Mouse (Mus musculus) spleen, postnatal 10 days (tissue): ENCODE measurements around the gene Dbn1.

Experiments
- DNase-seq, 2 experiments: peaks; one replicate each; pipeline ENCODE4 v3.0.0; 2021 to 2022; ENCODE audit warnings: low spot score in 2 of 2

Gene Dbn1

DNA sequence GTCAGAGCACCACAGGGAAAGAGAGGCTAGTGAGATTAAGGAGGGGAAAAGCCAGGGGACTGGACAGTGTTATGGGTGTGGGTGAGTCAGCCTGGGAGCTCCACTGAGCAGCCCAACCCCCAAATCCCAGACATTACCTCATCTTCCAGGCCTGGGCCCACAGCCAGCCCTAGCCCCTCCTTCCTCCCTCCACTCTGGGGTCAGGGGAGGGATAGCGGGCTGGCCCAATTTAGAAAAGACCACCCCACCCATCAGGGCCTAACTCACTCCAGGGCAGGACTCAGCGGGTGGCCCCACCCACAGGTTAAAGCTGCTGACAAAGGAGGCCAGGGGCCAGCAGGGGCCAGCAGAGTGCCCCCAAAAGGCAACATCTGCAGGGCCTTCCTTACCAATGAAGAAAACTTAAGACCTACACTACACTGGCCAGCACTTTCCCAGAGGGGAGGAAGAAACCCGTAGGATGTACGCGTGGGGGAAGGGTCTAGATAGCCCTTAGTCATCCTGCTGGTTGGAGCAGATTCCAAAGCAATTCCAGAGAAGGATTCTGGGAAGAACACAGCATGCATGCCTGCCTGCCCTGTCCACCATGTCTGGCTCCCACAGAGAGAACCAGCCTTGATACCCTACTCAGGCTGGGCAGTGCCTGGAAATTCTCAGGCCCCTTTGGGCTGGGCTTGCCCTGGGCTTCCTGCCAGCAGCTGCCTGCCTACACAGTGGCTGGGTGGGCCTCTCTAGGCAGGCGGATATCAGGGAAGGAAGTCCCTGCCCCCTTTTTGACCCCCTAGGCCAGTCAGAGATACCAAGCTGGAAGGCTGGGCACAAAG, 23.0 kb upstream of the Dbn1 start:
- no peak for DNase-seq

DNA sequence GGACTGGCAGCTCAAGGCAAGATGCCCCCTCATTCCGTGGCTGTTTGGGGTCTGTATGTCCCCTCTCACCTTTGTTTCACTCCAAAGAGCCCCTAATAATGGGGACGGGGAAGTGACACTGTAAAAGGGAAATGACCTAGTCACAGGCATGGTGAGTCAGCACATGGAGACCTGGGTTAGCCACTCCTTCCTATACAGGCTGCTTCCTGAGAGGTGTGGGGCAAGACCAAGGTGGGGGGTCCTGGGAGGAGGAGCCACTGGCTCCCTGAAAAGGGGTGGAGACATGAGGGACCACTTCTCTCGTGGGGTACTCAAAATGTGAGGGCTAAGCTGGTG, 22.4 kb upstream of the Dbn1 start:
- DNase-seq: no peak

DNA sequence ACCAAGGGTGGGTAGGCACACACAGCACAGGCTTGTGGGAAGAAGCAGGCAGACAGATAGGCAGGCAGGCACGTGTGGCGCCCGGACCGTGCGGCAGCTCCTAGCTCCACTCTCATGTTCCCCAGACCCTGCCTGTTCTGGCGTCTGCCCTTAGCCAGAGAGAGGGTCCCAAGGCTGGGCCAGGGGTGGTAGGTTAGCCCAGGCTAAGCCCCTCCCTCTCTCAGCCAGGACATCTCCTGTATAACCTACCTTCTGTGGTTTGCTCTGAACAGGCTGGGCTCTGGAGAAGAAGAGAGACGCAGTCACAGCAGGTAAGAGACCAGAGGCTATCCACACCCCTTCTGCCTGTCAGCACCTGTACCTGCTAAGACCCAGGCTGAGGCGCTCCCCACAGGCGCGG, 20.6 kb upstream of the Dbn1 start:
- DNase-seq: no peak

DNA sequence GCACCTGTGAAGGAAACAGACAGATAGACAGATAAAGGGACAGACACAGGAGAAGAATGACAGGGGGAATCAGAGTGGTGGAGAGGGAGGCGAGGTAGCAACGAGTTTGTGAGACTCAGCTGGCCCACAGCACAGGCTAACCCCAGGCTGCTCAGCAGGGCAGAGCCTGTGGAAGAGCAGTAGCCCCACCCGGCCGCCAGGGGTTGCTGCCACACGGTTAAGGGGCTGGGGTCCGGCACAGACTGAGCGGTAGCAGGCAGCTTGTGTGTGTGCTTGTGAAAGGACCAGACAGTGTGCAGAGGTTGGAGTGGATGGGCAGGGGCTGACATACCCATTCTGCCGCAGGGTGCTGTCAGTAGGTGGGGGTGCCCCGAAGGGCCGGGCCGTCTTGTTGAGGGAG, 20.0 kb upstream of the Dbn1 start:
- DNase-seq: no peak

DNA sequence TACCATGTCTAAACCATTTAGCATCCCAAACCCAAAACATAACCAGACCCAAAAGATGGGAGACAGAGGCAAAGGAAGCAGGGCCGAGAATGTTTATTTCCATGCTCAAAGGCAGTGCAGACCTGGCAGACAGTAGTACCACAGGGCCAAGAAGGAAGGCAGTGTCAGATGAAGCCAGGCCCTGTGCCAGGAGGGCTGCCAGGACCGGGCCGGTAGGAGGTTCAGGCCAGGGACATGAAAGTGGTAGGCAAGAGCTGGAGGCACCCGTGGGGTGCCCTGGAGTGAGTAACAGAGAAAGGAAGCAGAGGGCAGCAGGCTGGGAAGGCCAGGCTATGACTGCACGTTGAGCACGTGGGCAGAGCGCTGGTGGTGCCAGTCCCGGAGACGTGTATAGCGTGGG, 18.8 kb upstream of the Dbn1 start:
- DNase-seq: no peak

DNA sequence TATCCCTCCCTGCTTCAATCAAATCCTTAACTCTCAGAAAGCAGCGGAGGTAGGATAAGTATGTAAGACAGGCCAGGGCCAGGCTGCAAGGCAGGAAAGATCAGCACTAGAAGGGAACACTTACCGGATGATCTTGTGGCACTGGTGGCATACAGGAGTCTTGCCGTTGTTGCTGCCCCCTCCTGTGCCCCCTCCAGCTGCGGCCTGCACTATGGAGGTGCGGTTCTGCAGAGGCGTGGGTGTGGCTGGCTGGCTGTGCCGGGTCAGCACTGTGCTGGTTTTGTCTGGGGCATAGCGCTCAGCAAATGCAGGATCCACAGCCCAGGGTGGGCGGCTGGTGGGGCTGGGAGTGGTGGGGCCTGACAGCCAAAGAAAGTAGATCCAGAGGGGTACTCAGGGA, 17.9 kb upstream of the Dbn1 start:
- no peak for DNase-seq

DNA sequence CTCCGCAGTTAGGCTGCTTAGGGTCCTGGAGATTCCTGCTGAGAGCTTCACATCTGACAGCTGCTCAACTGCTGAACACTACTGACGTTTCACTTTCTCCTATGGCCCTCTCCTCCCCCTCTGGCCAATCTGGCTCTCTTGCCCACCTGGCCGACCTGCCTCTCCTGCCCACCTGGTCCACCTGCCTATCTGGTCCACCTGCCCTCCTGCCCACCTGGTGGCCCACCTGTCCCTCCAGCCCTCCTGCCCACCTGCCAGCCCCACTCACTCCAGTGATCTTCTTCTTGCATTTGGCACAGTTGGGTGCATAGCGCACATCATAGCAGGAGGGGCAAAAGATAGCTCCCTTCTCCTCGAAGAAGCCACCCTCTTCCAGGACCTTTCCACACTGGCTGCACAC, 16.5 kb upstream of the Dbn1 start:
- DNase-seq: no peak

DNA sequence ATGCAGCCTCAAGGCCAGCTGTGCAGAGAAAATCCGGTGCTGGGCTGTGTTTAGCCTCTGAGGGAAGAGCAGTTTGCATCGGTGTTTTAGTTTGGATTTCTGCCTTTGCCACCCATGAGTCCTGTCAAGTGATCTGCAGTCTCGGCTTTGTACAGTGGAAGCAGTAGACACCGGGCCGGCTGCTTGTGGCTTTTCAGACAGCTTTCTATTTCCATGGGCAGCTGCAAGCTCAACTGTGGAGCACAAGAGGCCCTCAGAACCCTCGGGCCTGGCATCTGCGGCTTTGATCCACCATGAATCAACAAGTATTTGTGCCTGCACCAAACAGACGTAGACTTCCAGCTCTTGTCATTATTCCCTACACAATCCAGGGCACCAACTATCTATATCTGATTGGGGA, 14.5 kb upstream of the Dbn1 start:
- DNase-seq: no peak

DNA sequence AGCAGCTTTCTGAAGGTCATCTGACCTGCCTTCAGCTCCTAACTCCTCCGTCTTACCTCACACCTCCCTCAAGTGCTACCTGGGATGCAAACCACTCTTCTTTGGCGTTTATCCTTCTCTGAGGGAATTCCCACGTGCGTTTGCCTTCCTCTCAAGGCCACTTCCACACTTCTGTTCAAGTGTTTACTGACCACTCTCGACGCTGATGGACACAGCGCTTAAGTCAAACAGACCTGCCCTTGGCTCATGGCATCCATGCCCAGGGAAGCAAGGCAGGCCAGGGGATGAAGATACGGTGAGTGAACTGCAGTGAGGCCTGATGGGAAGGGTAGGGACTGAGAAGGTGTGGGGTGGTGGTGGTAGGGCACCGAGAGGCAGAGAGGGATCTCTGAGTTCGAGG, 12.7 kb upstream of the Dbn1 start:
- DNase-seq: no peak

DNA sequence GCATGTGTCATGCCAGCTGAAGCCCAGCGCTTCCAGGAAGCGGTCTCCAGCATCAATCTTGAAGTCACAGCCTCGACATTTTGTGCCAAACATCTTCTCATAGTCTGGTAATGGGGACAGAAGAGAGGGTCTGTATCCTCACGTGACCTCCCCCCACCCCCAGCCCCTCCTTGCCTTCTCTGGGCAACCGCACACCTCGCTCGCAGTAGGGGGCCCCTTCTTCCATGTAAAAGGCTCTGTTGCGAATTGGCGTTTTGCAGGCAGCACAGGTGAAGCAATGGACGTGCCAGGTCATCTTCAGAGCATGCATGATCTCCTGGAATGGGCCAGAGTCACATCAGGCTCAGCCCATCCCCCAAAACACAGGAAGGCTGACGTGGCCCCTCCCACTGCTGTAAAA, 11.0 kb upstream of the Dbn1 start:
- no peak for DNase-seq

DNA sequence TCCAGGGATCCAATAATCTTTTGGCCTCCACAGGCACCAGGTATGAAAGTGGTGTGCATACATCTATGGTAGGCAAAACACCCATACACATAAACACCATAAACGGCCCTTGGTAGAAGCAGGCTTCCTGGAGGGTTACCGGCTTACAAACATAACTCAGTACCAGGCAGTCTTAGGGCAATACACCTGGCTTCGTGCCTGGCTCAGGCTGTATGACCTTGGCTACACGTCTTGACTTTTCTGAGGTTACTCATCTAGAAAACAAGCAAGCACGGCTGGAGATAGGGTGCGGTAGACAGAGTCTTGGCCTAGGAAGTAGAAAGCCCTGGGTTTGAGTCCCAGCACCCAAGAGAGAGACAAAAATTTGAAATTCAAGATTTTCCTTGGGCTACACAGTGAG, 8.8 kb upstream of the Dbn1 start:
- DNase-seq: no peak

DNA sequence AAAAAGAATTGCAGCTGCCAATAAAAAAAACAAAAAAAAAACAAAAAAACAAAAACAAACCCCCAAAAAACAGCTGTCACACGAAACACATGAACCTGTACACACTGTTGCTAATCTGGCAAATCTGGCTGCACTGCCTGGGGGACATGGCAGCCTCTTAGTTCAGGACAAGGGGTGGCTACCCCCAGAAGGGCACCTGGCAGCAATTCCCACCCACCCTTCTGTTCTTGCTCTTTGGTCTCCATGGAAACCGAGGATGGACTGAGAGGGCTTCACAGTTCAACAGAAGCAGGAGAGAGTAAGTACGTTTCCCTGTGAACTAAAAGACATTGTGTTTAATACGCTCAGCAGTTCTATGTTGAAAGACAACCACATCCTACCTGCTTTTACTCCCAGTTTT, 7.8 kb upstream of the Dbn1 start:
- DNase-seq: no peak

DNA sequence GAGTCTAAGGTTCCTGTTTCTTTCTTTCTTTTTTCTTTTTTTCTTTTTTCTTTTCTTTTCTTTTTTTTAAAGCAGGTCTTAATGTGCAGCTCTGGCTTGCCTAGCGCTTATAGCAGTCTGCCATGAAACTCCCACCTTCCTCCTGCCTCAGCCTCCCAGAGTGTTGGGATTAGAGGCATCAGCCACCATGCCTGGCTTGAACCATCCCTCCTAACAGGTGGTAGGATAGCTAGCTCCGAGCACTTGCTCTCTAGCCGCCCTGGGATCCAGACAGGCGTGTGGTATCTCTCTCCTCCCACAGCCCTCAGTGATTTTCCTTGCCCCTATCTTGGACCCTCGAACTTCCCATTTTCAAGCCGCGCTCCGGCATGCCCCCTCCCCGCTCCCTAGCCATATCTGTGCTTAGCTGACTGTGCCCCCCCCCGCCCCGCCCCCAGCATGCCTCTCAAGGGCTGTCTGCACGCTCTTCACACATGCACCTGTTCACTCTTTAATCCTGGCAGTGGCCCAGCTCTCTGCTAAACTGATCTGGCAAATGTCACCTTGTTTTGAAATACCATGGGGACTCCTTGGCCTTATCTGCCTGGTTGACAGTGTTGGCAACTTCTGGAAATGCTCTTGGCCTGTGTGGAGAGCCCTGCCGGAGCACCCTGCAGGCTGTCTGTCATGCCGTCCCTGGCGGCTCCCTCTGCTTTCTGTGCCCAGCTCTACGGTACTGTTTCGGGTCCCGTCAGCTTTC, 7.1 kb upstream of the Dbn1 start:
- no peak for DNase-seq

DNA sequence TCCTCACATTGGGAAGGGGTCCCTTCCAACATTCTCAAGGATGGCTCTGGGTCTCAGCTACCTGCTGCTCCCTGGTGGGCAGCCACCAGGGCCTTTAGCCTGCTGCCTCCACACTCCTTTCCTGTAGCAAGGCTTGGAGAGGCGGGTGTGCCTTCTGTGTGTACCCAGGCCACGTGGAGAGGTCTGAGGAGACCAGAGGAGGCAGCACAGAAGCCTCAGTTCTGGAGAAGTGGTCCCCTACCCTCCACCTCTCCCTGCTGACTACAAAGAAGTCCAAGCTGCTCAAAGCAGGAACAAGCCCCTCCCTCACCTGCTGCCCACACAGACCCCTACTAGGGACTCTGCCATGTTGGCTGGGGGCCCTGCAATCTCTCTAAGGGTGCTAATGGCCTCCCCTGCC, 6.3 kb upstream of the Dbn1 start:
- no peak for DNase-seq

DNA sequence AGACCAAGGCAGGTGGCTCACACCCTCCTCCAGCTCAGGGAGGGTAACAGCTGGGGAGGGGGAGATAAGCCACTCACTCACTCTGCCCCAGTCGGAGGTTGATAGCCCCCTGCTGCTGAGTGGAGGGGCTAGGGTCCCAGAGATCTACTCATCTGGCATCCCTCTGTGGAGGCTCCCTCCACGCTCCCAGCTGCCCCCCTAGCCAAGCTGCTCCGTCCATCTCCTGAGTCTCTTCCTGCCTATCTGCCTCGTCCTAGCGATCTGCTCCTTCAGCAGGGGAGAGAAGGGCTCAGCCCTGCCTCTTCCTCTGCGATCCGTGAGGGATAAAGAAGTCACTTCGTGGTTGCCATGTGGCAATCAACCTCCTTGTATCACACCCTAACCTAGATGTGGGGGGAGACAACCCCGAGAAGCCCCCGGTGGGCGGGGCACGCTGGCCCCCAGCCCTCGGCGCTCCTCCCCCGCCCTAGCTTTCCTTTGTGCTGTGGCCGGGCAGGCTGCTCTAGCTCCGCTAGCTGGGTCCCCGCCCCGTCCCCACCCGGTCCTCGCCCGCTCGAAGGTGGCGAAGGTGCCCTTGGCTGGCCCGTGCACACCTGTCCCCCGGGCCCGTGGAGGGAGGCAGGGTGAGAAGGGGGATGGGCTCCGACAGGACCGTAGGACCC, 864 bp downstream of the Dbn1 start:
- DNase-seq: no peak

DNA sequence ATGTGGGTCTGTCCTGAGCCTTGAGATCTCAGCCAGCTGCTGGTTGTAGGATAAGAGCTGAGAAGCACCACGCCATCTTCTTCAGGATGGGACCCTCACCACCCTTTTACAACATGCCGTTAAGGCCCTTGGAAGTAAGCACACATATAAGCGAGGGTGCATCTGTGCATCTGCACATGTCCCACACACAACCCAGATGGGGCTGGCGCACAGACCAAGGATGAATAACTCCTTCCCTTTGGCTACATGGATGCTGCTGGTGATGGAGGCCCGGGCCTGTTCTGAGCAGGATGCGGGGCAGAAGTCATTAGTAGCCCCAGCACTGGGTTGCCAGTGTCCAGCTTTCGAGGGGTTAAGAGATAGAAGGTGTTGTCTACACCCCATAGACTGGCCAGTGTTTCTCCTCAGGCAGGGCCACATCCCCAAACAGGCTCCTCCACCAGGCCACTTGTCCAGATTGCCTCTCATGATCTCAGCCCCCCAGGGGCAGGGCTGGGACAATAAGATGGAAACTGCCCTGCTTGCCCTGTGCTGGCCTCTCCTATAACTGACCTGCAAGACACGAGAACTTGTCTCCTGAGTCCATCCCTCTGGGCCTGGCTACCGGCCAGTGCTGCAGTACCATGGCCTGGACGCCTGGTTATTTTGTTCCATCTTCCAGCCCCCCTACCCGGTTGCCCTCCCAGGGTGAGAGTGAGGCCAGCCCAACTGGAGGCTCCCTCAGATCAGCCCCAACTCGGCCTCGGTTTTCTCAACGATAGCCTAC, 1.7 kb downstream of the Dbn1 start:
- no peak for DNase-seq

DNA sequence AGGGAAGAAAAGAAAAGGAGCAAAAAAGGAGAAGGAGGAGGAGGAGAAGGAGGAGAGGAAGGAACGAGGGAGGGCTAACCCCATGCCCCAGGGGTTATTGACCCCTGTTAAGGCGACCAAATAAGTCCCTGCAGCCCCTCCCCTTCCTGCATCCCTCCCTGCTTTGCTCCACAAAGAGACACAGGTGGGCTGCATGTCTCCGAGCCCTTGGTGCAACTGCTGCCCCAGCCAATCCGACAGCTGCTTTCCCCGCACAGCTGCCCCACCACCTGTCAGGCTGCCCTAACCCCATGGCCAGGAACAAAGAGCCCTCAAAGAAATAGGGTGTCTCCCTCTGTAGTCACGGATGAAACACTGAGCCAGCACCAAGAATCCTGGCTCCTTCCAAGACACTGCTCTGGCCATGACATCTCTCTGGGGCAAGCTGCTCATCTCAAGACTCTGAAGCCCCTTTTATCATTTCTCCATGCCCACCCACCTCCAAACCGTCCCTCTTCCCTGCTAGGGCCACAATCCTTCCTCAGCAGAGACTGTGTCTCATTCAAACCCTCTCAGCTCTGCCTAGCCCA, 3.3 kb downstream of the Dbn1 start:
- DNase-seq: no peak

DNA sequence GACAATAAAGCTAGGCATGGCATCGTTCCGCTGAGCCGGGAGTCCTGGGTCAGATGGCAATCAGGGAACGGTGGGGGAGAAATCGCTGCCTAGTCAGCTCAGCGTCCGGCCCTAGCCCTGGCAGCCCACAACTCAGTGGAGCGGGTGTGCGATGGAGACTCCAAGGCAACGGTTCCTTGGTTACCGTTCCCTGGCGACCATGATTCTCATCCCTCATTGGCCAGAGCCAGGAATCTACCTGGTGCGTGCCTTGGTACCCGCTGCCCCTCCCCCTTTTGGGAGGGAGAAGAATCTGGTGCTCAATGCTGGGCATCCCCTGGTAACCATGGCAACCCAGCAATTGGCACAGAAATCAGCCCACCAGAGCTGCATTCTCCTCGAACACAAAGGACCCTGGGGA, 4.3 kb downstream of the Dbn1 start:
- no peak for DNase-seq

DNA sequence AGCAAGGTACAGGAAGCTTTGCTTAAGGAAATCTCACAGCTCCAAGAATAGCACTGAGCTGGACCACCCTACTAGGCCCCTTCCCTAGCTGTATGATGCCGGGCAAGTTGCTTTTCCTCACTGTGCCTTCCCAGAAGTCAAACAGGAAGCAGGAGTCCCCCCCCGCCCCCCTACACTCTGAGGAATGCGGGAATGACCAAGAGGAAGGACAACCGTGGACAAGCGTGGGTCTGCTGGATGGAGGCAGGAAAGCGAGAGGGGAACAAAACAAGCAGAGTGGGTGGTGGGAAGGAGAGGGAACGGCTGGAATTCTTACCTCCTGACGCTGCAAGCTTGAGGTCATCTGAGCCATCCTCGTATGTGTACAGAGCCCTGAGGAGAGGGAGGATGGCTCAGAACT, 4.8 kb downstream of the Dbn1 start:
- DNase-seq: no peak

DNA sequence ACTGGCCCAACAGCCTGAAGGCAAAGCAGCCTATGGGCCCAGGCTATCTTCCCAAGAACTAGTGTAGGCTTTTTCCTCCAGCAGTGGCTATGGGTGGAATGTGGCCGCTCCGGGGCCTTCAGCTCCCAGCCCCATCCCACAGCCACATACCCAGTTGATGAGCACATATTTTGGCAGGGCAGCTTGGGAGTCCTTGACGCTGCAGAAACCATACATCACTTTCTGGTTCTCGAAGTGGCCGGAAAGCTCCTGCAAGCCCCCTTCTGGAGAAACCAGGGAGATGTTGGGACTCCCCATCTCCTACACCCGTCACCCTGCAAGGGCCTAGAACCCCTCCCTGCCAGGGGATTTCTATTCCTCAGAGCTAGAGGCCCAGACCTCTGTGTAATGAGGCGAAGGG, 5.4 kb downstream of the Dbn1 start:
- no peak for DNase-seq

DNA sequence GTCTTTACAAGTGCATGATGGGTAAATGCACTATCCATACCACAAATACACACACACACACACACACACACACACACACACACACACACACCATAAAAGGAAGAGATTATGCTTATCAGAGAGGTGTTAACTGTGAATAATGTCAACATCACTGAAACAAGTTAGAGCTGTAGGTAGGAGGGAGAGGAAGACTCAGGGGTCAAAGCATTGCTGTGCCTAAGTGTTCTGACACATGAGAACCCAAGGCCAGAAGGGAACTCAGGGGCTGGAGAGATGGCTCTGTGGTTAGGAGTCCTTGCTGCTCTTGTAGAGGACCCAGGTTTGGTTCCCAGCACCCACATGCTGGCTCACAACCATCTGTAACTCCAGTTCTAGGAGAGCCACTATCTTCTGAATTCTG, 8.0 kb downstream of the Dbn1 start:
- DNase-seq: no peak

DNA sequence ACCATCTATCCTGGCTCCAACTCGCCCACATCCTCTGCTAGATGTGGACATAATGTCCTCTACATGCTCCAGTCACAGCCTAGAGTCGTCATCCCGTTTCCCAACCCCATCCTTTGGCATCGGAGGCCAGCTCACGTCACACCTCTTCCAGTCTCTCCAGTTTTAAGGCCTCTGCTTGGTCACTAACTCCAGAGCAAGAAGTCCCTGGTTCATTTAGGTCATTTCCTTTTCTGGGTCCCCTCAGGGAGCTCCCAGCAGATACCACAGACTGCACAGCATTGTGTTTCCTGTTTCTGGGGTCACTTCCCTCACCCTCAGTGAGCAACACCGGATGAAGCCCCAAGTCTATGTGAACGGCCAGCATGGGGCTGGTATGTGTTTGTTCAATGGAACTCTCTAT, 8.9 kb downstream of the Dbn1 start:
- DNase-seq: no peak
